Mouse (Mus musculus): Measurements from ENCODE around the gene Gk. TPM values are rescaled to one million over a fixed set of nuclear protein-coding genes. Genes with fewer than 3 reads are reported as not detected.

The Gk gene
- polyA plus RNA-seq, 1 experiment, result 64.0 TPM

- peak; percentile 8 for DNase-seq
- Histone ChIP-seq H3K36me3 (ENCODE audit: control insufficient read depth, insufficient read depth, low read length) (no peaks in the 10 kb centered on the region; the same call in 1 of the 2 replicates), H3K27me3 (replicated peaks; ENCODE audit: control insufficient read depth, insufficient read depth, low read length) (no peaks in the 10 kb centered on the region), H3K27ac (ENCODE audit: insufficient read depth, low read depth, low read length) (no peak overlapping the region), H3K4me3 (ENCODE audit: insufficient read depth, low read depth, low read length) (no peak overlapping the region), H3K4me1 (ENCODE audit: control insufficient read depth, insufficient read depth, low read length) (no peaks in the 10 kb centered on the region)
- TF ChIP-seq CTCF (conservative IDR thresholded peaks at IDR 0.05; ENCODE audit: insufficient read depth, insufficient read length, low read depth, low read length), result peak; percentile 45
- no peak for TF ChIP-seq POLR2A (IDR thresholded peaks at IDR 0.05; ENCODE audit: low read depth, low read length)
Measured at GRCm38 (mm10) chrX:85721226-85721625, 55.4 kb downstream of the Gk start.

DNA sequence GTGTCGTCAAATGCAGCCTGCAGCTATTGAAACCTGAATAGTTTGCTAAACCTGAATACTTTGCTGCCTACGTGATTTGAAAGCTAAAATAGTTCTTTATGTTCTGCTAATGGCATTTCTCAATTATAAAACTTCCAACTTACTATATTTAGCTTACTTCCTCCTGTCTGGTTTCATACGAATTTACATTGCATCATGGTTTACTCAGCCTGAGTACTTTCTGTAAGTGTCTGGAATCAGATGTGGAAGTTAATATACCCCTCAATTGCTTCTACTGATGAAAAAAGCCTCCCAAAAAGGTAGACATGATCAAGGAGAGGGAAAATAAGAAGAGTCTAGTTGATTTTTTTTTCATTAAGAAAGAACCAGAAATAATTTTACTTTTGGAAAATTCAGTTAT lies 66.2 kb downstream of the Gk start:
- Histone ChIP-seq H3K36me3 (ENCODE audit: control insufficient read depth, insufficient read depth, low read length) (peaks cover 2% of the 10 kb centered on the region), H3K4me3 (ENCODE audit: insufficient read depth, low read depth, low read length) (no peak overlapping the region), H3K4me1 (ENCODE audit: control insufficient read depth, insufficient read depth, low read length) (no peaks in the 10 kb centered on the region; the same call in 1 of the 2 replicates), H3K27ac (ENCODE audit: insufficient read depth, low read depth, low read length) (no peak overlapping the region), H3K27me3 (replicated peaks; ENCODE audit: control insufficient read depth, insufficient read depth, low read length) (no peaks in the 10 kb centered on the region)
- no peak for DNase-seq
- WGBS, result 76% methylated on average over 3 of the region's 3 CpGs
- no peak for TF ChIP-seq CTCF (conservative IDR thresholded peaks at IDR 0.05; ENCODE audit: insufficient read depth, insufficient read length, low read depth, low read length)
- TF ChIP-seq POLR2A (IDR thresholded peaks at IDR 0.05; ENCODE audit: low read depth, low read length), result no peak

DNA sequence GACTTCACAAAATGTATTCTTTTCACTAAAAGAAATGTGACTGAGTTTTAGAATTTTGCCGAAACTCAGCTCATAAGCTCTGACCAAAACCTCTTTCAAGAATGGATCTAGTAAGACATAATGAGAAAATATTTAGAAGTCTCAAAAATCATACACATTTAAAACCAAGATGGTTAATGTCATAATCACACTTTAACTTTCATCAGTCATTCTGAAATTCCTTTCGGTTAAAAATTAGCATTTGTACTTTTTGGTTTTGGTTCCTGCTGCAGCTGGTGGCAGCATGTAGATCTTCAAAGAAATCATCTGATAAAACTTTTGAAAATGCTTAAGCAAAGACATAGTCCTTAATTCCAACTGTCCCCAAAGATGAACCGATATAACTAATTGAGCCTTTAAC lies 70.9 kb downstream of the Gk start:
- Histone ChIP-seq H3K4me3 (ENCODE audit: insufficient read depth, low read depth, low read length) (no peak overlapping the region), H3K4me1 (ENCODE audit: control insufficient read depth, insufficient read depth, low read length) (no peaks in the 10 kb centered on the region; the same call in 1 of the 2 replicates), H3K27me3 (replicated peaks; ENCODE audit: control insufficient read depth, insufficient read depth, low read length) (no peaks in the 10 kb centered on the region), H3K36me3 (ENCODE audit: control insufficient read depth, insufficient read depth, low read length) (no peaks in the 10 kb centered on the region; the same call in 1 of the 2 replicates), H3K27ac (ENCODE audit: insufficient read depth, low read depth, low read length) (no peak overlapping the region)
- TF ChIP-seq POLR2A (IDR thresholded peaks at IDR 0.05; ENCODE audit: low read depth, low read length) (no peak), CTCF (conservative IDR thresholded peaks at IDR 0.05; ENCODE audit: insufficient read depth, insufficient read length, low read depth, low read length) (no peak)
- 61% methylated on average over 3 of the region's 3 CpGs for WGBS
- no peak for DNase-seq

GRCm38 (mm10) chrX:85683723-85684122 lies 92.9 kb downstream of the Gk start:
- no peaks in the 10 kb centered on the region for H3K36me3 ChIP-seq (ENCODE audit: control insufficient read depth, insufficient read depth, low read length)
- no peaks in the 10 kb centered on the region for H3K4me1 ChIP-seq (ENCODE audit: control insufficient read depth, insufficient read depth, low read length)
- WGBS, result 86% methylated on average over 2 of the region's 2 CpGs
- no peak overlapping the region for H3K27ac ChIP-seq (ENCODE audit: insufficient read depth, low read depth, low read length)
- H3K27me3 ChIP-seq (replicated peaks; ENCODE audit: control insufficient read depth, insufficient read depth, low read length), result no peaks in the 10 kb centered on the region
- H3K4me3 ChIP-seq (ENCODE audit: insufficient read depth, low read depth, low read length), result no peak overlapping the region
- TF ChIP-seq POLR2A (IDR thresholded peaks at IDR 0.05; ENCODE audit: low read depth, low read length) (no peak), CTCF (conservative IDR thresholded peaks at IDR 0.05; ENCODE audit: insufficient read depth, insufficient read length, low read depth, low read length) (0 out of 2 replicates have a peak, but pooled peaks have one; percentile 22)
- no peak for DNase-seq

- Histone ChIP-seq H3K4me1 (ENCODE audit: control insufficient read depth, insufficient read depth, low read length) (no peaks in the 10 kb centered on the region), H3K36me3 (ENCODE audit: control insufficient read depth, insufficient read depth, low read length) (no peaks in the 10 kb centered on the region), H3K4me3 (ENCODE audit: insufficient read depth, low read depth, low read length) (no peak overlapping the region), H3K27me3 (replicated peaks; ENCODE audit: control insufficient read depth, insufficient read depth, low read length) (no peaks in the 10 kb centered on the region), H3K27ac (ENCODE audit: insufficient read depth, low read depth, low read length) (no peak overlapping the region)
- WGBS, result 33% methylated on average over 1 of the region's 1 CpGs
- TF ChIP-seq POLR2A (IDR thresholded peaks at IDR 0.05; ENCODE audit: low read depth, low read length), result no peak
- no peak for TF ChIP-seq CTCF (conservative IDR thresholded peaks at IDR 0.05; ENCODE audit: insufficient read depth, insufficient read length, low read depth, low read length)
- DNase-seq, result no peak
Measured at GRCm38 (mm10) chrX:85682125-85682524, 94.5 kb downstream of the Gk start.

DNA sequence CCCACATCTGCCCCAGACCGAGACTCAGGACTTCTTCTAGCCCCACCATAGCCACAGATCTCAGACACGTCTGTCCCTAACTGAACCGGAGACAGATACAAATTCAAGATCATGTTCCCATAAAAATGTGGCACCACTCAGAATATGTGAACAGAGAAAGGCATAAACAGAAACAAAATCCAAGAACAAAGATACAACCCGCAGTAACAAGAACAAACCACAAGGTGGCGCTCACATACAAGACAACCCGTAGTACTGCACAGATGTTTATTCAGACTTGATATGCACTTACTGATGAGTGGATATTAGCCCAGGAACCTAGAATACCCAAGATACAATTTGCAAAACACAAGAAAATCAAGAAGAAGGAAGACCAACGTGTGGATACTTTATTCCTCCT lies 99.8 kb downstream of the Gk start:
- DNase-seq, result peak; percentile 42
- H3K4me1 ChIP-seq (ENCODE audit: control insufficient read depth, insufficient read depth, low read length), result no peaks in the 10 kb centered on the region
- no peaks in the 10 kb centered on the region for H3K27me3 ChIP-seq (replicated peaks; ENCODE audit: control insufficient read depth, insufficient read depth, low read length)
- H3K36me3 ChIP-seq (ENCODE audit: control insufficient read depth, insufficient read depth, low read length), result no peaks in the 10 kb centered on the region
- H3K27ac ChIP-seq (ENCODE audit: insufficient read depth, low read depth, low read length), result no peak overlapping the region
- no peak overlapping the region for H3K4me3 ChIP-seq (ENCODE audit: insufficient read depth, low read depth, low read length)
- 12% methylated on average over 7 of the region's 7 CpGs for WGBS
- peak; percentile 35 for TF ChIP-seq CTCF (conservative IDR thresholded peaks at IDR 0.05; ENCODE audit: insufficient read depth, insufficient read length, low read depth, low read length)
- TF ChIP-seq POLR2A (IDR thresholded peaks at IDR 0.05; ENCODE audit: low read depth, low read length), result no peak

Other genes with a start within 250 kb of the Gk start
- 3.1 and 3.4 TPM in 2 replicates for gene Tab3, start 202.8 kb downstream of the Gk start, polyA plus RNA-seq (2012; rRNA removed)
- gene 5430427O19Rik, start 93.5 kb upstream of the Gk start, polyA plus RNA-seq (2012; rRNA removed), result 0.05 and 0.08 TPM in 2 replicates